Mouse (Mus musculus): ENCODE measurements around the gene Ulbp1.
"Not testable (repeated sequence)": the region's sequence is repeated elsewhere in the genome, so short reads cannot be mapped to it uniquely, and the experiment has no call there.

Gene Ulbp1

GRCm38 (mm10) chr10:7473197-7473889, at the start of gene Ulbp1:
TSS of gene Ulbp1 (minus strand) at chr10:7473638.
- no peak for DNase-seq (ENCODE audit: low spot score)

DNA sequence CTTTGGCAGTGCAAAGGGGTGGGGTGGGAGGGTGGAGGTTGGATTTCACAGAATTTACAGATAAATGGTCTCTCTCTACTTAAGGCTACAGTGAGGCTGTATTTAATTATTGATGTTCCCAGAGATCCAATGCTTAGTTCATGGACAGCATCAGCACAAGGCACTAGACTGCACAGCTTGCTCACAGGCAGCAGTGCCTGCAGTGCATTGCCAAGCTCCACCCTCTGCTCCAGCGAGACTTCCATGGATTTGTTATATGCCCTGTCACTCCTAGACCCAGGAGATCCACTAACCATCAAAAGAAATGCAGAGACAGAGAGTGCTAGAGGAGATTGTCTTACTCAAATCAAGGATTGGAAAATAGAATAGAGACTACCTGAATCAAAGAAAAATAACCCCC, 24.7 kb upstream of the Ulbp1 start:
- not testable (repeated sequence) for DNase-seq (ENCODE audit: low spot score)

DNA sequence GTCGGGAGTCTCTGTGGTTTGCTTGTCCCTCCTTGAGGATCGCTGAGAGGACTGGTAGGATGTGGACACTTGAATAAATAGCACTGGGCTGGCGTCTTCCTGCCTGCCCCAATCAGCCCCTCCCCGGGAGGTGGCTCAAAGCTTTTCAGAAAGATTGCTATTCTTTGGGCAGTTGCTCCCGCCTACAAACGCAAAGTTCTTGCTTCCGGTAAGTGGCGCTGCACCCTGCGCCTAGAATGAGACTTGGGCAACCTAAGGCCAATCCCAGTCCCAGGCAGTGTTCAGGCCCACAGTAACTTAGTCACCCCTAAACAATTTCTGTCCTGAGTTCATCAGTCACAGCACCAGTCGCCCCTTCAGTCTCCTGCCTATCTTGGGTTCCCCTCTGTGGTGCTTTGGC, 18.9 kb upstream of the Ulbp1 start:
- not testable (repeated sequence) for DNase-seq (ENCODE audit: low spot score)

GRCm38 (mm10) chr10:7483650-7484049, 10.2 kb upstream of the Ulbp1 start:
- no peak for DNase-seq (ENCODE audit: low spot score)

- DNase-seq (ENCODE audit: low spot score): not testable (repeated sequence)
Measured at GRCm38 (mm10) chr10:7474225-7474624, 787 bp upstream of the Ulbp1 start.

GRCm38 (mm10) chr10:7471664-7472063, 1.8 kb downstream of the Ulbp1 start:
- DNase-seq (ENCODE audit: low spot score): no peak

DNA sequence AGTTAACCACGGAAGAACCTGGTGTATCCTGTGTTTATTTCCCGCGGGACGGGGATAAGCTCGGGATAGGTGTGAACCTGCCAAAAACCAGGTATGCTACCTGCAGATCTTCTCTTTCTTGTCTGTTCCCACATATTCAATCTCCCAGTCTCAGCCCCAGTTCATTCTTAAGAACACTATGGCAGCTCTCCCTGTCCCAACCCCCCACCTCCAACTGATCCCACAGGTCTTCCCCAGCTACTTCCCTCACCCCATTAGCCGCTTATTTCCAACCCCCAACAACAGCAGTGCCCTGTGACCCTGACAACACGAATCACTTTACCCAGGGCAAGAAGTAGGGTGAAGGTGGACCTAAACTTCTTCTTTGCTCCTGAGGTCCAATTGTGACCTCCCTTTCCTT, 3.0 kb downstream of the Ulbp1 start:
- no peak for DNase-seq (ENCODE audit: low spot score)

DNA sequence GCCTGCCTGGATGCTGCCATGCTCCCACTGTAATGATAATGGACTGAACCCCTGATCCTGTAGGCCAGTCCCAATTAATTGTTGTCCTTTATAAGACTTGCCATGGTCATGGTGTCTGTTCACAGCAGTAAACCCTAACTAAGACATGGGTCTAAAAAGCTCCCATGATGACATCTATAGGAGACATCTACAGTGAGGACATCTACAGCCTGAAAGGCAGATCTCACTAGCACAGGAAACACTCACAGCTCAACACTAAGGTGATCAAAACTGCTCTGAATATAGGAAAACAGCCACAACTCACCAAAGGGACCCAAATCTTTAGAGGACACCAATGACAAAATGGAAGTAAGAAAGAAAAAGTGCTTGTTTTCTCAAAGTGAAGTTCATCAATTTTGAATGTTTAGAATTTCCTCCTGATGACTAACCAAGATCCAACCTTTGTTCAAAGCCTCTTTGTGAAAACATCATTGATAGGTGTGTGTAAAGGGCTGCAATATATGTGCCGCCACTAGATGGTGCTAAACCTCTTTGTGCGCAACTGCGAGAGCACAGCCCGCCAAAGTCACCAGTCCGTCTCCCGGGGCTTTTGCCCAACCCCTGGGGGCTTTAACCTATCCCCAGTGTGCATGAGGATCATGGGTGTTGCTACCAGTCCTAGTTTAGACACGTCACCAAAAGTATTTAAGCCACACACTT, 3.6 kb downstream of the Ulbp1 start:
- DNase-seq (ENCODE audit: low spot score): not testable (repeated sequence)

GRCm38 (mm10) chr10:7462006-7462405, 11.4 kb downstream of the Ulbp1 start:
- DNase-seq (ENCODE audit: low spot score): no peak

GRCm38 (mm10) chr10:7438928-7439327, 34.5 kb downstream of the Ulbp1 start:
- no peak for DNase-seq (ENCODE audit: low spot score)

- DNase-seq (ENCODE audit: low spot score): no peak
Measured at GRCm38 (mm10) chr10:7393143-7394035, 80.0 kb downstream of the Ulbp1 start.

GRCm38 (mm10) chr10:7391935-7392930, 81.2 kb downstream of the Ulbp1 start:
- DNase-seq (ENCODE audit: low spot score): no peak

DNA sequence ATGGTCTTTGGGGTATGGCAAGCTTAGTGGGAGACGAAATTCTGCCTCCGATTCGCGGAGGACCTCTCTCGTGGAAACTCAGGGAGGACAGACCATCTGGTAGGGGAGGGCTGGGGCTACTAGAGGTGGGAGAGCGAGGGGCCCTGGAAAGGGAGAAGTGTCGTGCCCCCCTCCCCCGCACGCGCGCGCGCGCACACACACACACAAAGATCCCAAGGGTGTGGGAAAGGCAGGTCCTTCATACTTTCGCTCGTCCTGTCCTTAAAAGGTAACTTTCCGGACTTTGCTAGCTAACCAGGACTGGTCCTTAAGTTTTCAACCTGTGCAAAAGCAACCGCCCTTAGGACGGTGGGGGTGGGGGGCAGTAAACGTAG, 81.9 kb downstream of the Ulbp1 start:
- no peak for DNase-seq (ENCODE audit: low spot score)

DNA sequence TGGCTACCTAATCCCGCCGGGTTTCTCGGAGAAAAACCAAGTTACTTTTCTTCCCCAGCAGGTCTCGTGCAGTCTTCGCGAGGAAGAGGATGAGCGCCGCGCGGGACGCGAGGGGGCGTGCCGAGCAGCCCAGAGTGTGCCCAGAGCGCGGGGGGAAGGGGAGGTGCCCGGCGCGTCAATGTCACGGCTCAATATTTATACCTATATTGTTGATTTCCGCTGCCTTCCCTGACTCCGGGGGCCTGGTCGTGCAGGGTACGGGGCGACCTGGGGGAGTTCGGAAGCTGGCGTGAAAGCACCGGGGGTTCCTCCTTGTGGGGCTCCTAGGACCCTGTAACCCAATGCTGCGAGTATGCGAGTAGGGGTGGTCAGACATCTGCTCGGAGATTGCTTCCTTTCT, 82.3 kb downstream of the Ulbp1 start:
- no peak for DNase-seq (ENCODE audit: low spot score)

All from urinary bladder, postnatal 10 days (tissue).